Mouse (Mus musculus): ENCODE results near the gene H2-DMb1.

DNA sequence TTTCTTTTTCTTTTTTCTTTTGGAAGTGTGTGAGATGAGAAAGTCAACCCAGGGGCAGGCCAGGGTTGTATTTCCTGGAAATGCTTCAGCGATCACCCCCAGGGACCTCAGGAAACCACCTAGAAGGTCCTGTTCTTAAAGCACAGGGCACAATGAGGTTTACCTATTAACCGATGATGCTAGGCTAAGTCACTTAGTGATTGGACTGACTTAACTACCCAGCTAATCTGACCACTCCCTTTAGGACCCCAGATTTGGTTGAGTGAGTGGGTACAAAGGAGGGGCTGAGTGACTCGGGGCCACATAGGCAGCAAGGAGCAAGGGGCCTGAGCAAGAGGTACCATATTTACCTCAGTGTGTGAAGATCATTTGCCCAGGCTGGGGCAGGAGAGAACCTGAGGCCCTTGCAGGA, 7.9 kb upstream of the H2-DMb1 start:
- no peak for TF ChIP-seq CTCF (IDR thresholded peaks at IDR 0.05; ENCODE audit: low read depth)
- TF ChIP-seq EP300 (optimal IDR thresholded peaks at IDR 0.05) = no peak

Data from stomach, postnatal 0 days (tissue).